Mouse (Mus musculus) midbrain, embryonic 11.5 days (tissue): ENCODE results near the gene Slc25a39. TPM values are rescaled to one million over a fixed set of nuclear protein-coding genes. Genes with fewer than 3 reads are reported as not detected.
A peak's percentile ranks its signal among the peaks of the same experiment; 100 is the strongest.

Experiments used
- ATAC-seq: fragments of 200-750 bp; cut with Nextera tagmentation; 2 replicates; pipeline ENCODE4 v1.8.0; 2017; ENCODE audit warnings: moderate TSS enrichment, moderate library complexity; ENCODE audit not compliant: low FRiP score
- DNase-seq: peaks from one replicate; pipeline ENCODE4 v3.0.0; 2015; ENCODE audit warnings: low spot score; ENCODE audit errors: missing footprints
- H3K27ac ChIP-seq: fragments of 300-500 bp; sonication (generic); 2 replicates; pipeline ENCODE4 v1.5.1; 2014; ENCODE audit warnings: low read depth, low read length
- H3K27me3 ChIP-seq: fragments of 300-500 bp; sonication (generic); 2 replicates; pipeline ENCODE4 v1.6.1; 2014; ENCODE audit warnings: mild to moderate bottlenecking, low read length, moderate library complexity, mixed read lengths; ENCODE audit not compliant: control insufficient read depth, insufficient read depth
- H3K36me3 ChIP-seq: fragments of 300-500 bp; sonication (generic); 2 replicates; pipeline ENCODE4 v1.6.1; 2014; ENCODE audit warnings: mild to moderate bottlenecking, low read length, moderate library complexity, mixed read lengths; ENCODE audit not compliant: control insufficient read depth, insufficient read depth
- H3K4me1 ChIP-seq: fragments of 300-500 bp; sonication (generic); 2 replicates; pipeline ENCODE4 v1.6.1; 2014; ENCODE audit warnings: low read length; ENCODE audit not compliant: control insufficient read depth, insufficient read depth
- H3K4me2 ChIP-seq: fragments of 300-500 bp; sonication (generic); 2 replicates; pipeline ENCODE4 v1.6.1; 2014; ENCODE audit warnings: mild to moderate bottlenecking, moderate library complexity
- H3K4me3 ChIP-seq: fragments of 300-500 bp; sonication (generic); 2 replicates; pipeline ENCODE4 v1.5.1; 2014; ENCODE audit warnings: low read depth, low read length
- H3K9ac ChIP-seq: fragments of 300-500 bp; sonication (generic); 2 replicates; pipeline ENCODE4 v1.6.1; 2014; ENCODE audit warnings: low read length
- H3K9me3 ChIP-seq: fragments of 300-500 bp; sonication (generic); 2 replicates; pipeline ENCODE4 v1.6.1; 2016; ENCODE audit warnings: low read length; ENCODE audit not compliant: control insufficient read depth
- WGBS: fragments of 180-500 bp; shearing (Covaris S2); extraction: QIAGEN DNeasy Blood & Tissue Kit; methylation state at CpG from one replicate; pipeline ENCODE4 v1.1.7; 2014; 5-methylcytosine and 5-hydroxymethylcytosine counted together
- polyA plus RNA-seq: library from polyadenylated mRNA; unstranded; fragments of >200 nt; fragmentation: Nextera tagmentation; extraction: Ambion mirVana; gene quantifications from 2 replicates; pipeline ENCODE4 v1.2.1, GENCODE M21; 2014

Slc25a39 gene
- 167 and 193 TPM in 2 replicates for polyA plus RNA-seq

- Histone ChIP-seq H3K4me3 (peak within 1 kb of the TSS; percentile 81), H3K36me3 (peaks cover 9% of the 10 kb centered on the region; the same call in 1 of the 2 replicates), H3K9me3 (no peaks in the 10 kb centered on the region), H3K27ac (peak within 1 kb of the TSS; percentile 65), H3K4me2 (peak within 1 kb of the TSS; percentile 88), H3K4me1 (peaks cover 13% of the 10 kb centered on the region), H3K27me3 (no peaks in the 10 kb centered on the region), H3K9ac (peak within 1 kb of the TSS; percentile 89)
- DNase-seq (no peak), ATAC-seq (no peak)
- WGBS: 1% methylated on average over 19 of the region's 19 CpGs
Observed at GRCm38 (mm10) chr11:102407834-102408215, at the start of gene Slc25a39. TSS of gene Slc25a39 (minus strand) at chr11:102407946.

GRCm38 (mm10) chr11:102455740-102456396, 48.1 kb upstream of the Slc25a39 start:
- H3K27ac ChIP-seq: no peak overlapping the region
- H3K9ac ChIP-seq: peak overlapping the region; percentile 51
- peak overlapping the region; percentile 42 for H3K4me3 ChIP-seq
- H3K9me3 ChIP-seq: no peaks in the 10 kb centered on the region
- H3K4me2 ChIP-seq: peak overlapping the region; percentile 91
- H3K27me3 ChIP-seq: peaks cover 7% of the 10 kb centered on the region
- H3K36me3 ChIP-seq: no peaks in the 10 kb centered on the region
- under 1% methylated on average over 39 of the region's 40 CpGs for WGBS
- ATAC-seq (peak; percentile 93), DNase-seq (peak; percentile 99)
- peaks cover 8% of the 10 kb centered on the region for H3K4me1 ChIP-seq

GRCm38 (mm10) chr11:102453131-102453530, 45.4 kb upstream of the Slc25a39 start:
- WGBS: 21% methylated on average over 10 of the region's 10 CpGs
- H3K9ac ChIP-seq: no peak overlapping the region
- H3K27ac ChIP-seq: no peak overlapping the region
- H3K36me3 ChIP-seq: no peaks in the 10 kb centered on the region
- peaks cover 16% of the 10 kb centered on the region for H3K27me3 ChIP-seq
- no peaks in the 10 kb centered on the region for H3K9me3 ChIP-seq
- no peak overlapping the region for H3K4me2 ChIP-seq
- peaks cover 8% of the 10 kb centered on the region for H3K4me1 ChIP-seq
- no peak overlapping the region for H3K4me3 ChIP-seq
- ATAC-seq (no peak), DNase-seq (peak; percentile 78)

- Histone ChIP-seq H3K36me3 (no peaks in the 10 kb centered on the region), H3K9ac (no peak overlapping the region), H3K4me3 (no peak overlapping the region), H3K9me3 (no peaks in the 10 kb centered on the region), H3K27ac (no peak overlapping the region), H3K4me2 (no peak overlapping the region), H3K4me1 (peaks cover 22% of the 10 kb centered on the region), H3K27me3 (peaks cover 11% of the 10 kb centered on the region)
- peak; percentile 72 for DNase-seq
- ATAC-seq: no peak
- 47% methylated on average over 17 of the region's 17 CpGs for WGBS
Observed at GRCm38 (mm10) chr11:102449043-102450008, 41.6 kb upstream of the Slc25a39 start.

- DNase-seq (peak; percentile 80), ATAC-seq (no peak)
- Histone ChIP-seq H3K4me3 (no peak overlapping the region), H3K4me2 (no peak overlapping the region), H3K4me1 (peaks cover 27% of the 10 kb centered on the region), H3K36me3 (peaks cover 2% of the 10 kb centered on the region; the same call in 1 of the 2 replicates), H3K9me3 (no peaks in the 10 kb centered on the region), H3K9ac (no peak overlapping the region), H3K27me3 (peaks cover 11% of the 10 kb centered on the region), H3K27ac (no peak overlapping the region)
- 14% methylated on average over 8 of the region's 8 CpGs for WGBS
Observed at GRCm38 (mm10) chr11:102448327-102448726, 40.6 kb upstream of the Slc25a39 start.

GRCm38 (mm10) chr11:102447497-102447896, 39.8 kb upstream of the Slc25a39 start, which contains the start of gene Fam171a2:
TSS of gene Fam171a2 (minus strand) at chr11:102447682.
- ATAC-seq: peak; percentile 86
- Histone ChIP-seq H3K27ac (peak within 1 kb of the TSS; percentile 90), H3K4me2 (peak within 1 kb of the TSS; percentile 86), H3K4me1 (peaks cover 27% of the 10 kb centered on the region), H3K9me3 (no peaks in the 10 kb centered on the region), H3K36me3 (peaks cover 4% of the 10 kb centered on the region; the same call in 1 of the 2 replicates), H3K9ac (peak within 1 kb of the TSS; percentile 99), H3K27me3 (peaks cover 11% of the 10 kb centered on the region), H3K4me3 (peak within 1 kb of the TSS; percentile 93)
- under 1% methylated on average over 28 of the region's 40 CpGs for WGBS
- peak; percentile 99 for DNase-seq

- under 1% methylated on average over 47 of the region's 49 CpGs for WGBS
Observed at GRCm38 (mm10) chr11:102446581-102447461, 39.1 kb upstream of the Slc25a39 start.

GRCm38 (mm10) chr11:102445891-102446361, 38.2 kb upstream of the Slc25a39 start:
- WGBS: 22% methylated on average over 7 of the region's 7 CpGs
- Histone ChIP-seq H3K27me3 (peaks cover 11% of the 10 kb centered on the region), H3K36me3 (peaks cover 15% of the 10 kb centered on the region), H3K4me2 (peak overlapping the region; percentile 86), H3K9me3 (no peaks in the 10 kb centered on the region), H3K27ac (no peak overlapping the region), H3K4me3 (peak overlapping the region; percentile 93), H3K4me1 (peaks cover 27% of the 10 kb centered on the region), H3K9ac (peak overlapping the region; percentile 99)
- ATAC-seq (no peak), DNase-seq (peak; percentile 83)

More at GRCm38 (mm10) chr11:102446581-102447461, 39.1 kb upstream of the Slc25a39 start:
- peak overlapping the region; percentile 90 for H3K27ac ChIP-seq
- H3K4me2 ChIP-seq: peak overlapping the region; percentile 86
- ATAC-seq: peak; percentile 72
- H3K27me3 ChIP-seq: peaks cover 11% of the 10 kb centered on the region
- peak overlapping the region; percentile 99 for H3K9ac ChIP-seq
- peaks cover 27% of the 10 kb centered on the region for H3K4me1 ChIP-seq
- peak overlapping the region; percentile 93 for H3K4me3 ChIP-seq
- peak; percentile 97 for DNase-seq
- H3K36me3 ChIP-seq: peaks cover 8% of the 10 kb centered on the region; the same call in 1 of the 2 replicates
- H3K9me3 ChIP-seq: no peaks in the 10 kb centered on the region
